Mouse (Mus musculus): ENCODE measurements around the gene 1810055G02Rik.

- TF ChIP-seq CTCF (IDR thresholded peaks at IDR 0.05 in 2 of 3, conservative IDR thresholded peaks at IDR 0.05 in 1 of 3; ENCODE audit: control insufficient read depth in 1 of 3, insufficient read depth in 1 of 3, low read depth in 2 of 3, low read length in 3 of 3, poor library complexity in 1 of 3, severe bottlenecking in 1 of 3) (no peak), MAFK (IDR thresholded peaks at IDR 0.05; ENCODE audit: borderline replicate concordance, low read depth, low read length) (no peak), NELFE (IDR thresholded peaks at IDR 0.05; ENCODE audit: low read depth, low read length) (no peak), KAT2A (conservative IDR thresholded peaks at IDR 0.05; ENCODE audit: low read depth, low read length) (no peak), SMC3 (IDR thresholded peaks at IDR 0.05; ENCODE audit: low read depth, low read length) (no peak), UBTF (IDR thresholded peaks at IDR 0.05; ENCODE audit: borderline replicate concordance, insufficient read depth, low read depth, low read length) (no peak), POLR2A (IDR thresholded peaks at IDR 0.05; ENCODE audit: control insufficient read depth in 1 of 2, insufficient read depth in 1 of 2, low read depth in 1 of 2, low read length in 2 of 2, poor library complexity in 1 of 2) (no peak), NRF1 (IDR thresholded peaks at IDR 0.05; ENCODE audit: insufficient read depth, low read depth, low read length, poor library complexity, severe bottlenecking) (no peak), MYC (IDR thresholded peaks at IDR 0.05; ENCODE audit: low read depth, low read length) (no peak), USF1 (IDR thresholded peaks at IDR 0.05; ENCODE audit: low read depth, low read length) (no peak), CHD1 (IDR thresholded peaks at IDR 0.05; ENCODE audit: low read depth, low read length) (no peak), JUND (IDR thresholded peaks at IDR 0.05; ENCODE audit: low read depth, low read length) (no peak), EP300 (IDR thresholded peaks at IDR 0.05; ENCODE audit: low read depth in 1 of 2, low read length in 2 of 2) (no peak), MAX (IDR thresholded peaks at IDR 0.05; ENCODE audit: low read length) (no peak)
These were observed 23.7 kb upstream of the 1810055G02Rik start for GRCm38 (mm10) chr19:3684414-3684813.
